Mouse (Mus musculus): ENCODE data around the gene Frat1. TPM values are rescaled to one million over a fixed set of nuclear protein-coding genes. Genes with fewer than 3 reads are reported as not detected.

Frat1 gene
- polyA plus RNA-seq, 1 experiment from 2014 or later: 31.4 TPM

Other genes with a start within 250 kb of the Frat1 start
- 3.9 and 4.6 TPM in 2 replicates for gene Gm340, start 247.6 kb upstream of the Frat1 start, polyA plus RNA-seq (2014; fragmentation: Nextera tagmentation; extraction: Ambion mirVana)
- gene Slit1, start 86.3 kb upstream of the Frat1 start, polyA plus RNA-seq (2014; fragmentation: Nextera tagmentation; extraction: Ambion mirVana): 38.5 and 53.5 TPM in 2 replicates
- gene Arhgap19, start 27.9 kb upstream of the Frat1 start, polyA plus RNA-seq (2014; fragmentation: Nextera tagmentation; extraction: Ambion mirVana): 3.6 and 5.9 TPM in 2 replicates
- gene Frat2, start 18.2 kb downstream of the Frat1 start, polyA plus RNA-seq (2014; fragmentation: Nextera tagmentation; extraction: Ambion mirVana): 5.4 and 12.0 TPM in 2 replicates
- gene Rrp12, start 66.2 kb downstream of the Frat1 start, polyA plus RNA-seq (2014; fragmentation: Nextera tagmentation; extraction: Ambion mirVana): 10.7 and 14.7 TPM in 2 replicates
- gene Pgam1, start 82.0 kb downstream of the Frat1 start, polyA plus RNA-seq (2014; fragmentation: Nextera tagmentation; extraction: Ambion mirVana): 521 and 528 TPM in 2 replicates
- gene Exosc1, start 103.5 kb downstream of the Frat1 start, polyA plus RNA-seq (2014; fragmentation: Nextera tagmentation; extraction: Ambion mirVana): 60.7 and 69.2 TPM in 2 replicates
- gene Zdhhc16, start 103.5 kb downstream of the Frat1 start, polyA plus RNA-seq (2014; fragmentation: Nextera tagmentation; extraction: Ambion mirVana): 67.7 and 72.7 TPM in 2 replicates
- gene Mms19, start 151.2 kb downstream of the Frat1 start, polyA plus RNA-seq (2014; fragmentation: Nextera tagmentation; extraction: Ambion mirVana): 33.7 and 34.8 TPM in 2 replicates
- 8.2 and 9.9 TPM in 2 replicates for gene Ubtd1, start 151.8 kb downstream of the Frat1 start, polyA plus RNA-seq (2014; fragmentation: Nextera tagmentation; extraction: Ambion mirVana)
- gene Ankrd2, start 206.0 kb downstream of the Frat1 start, polyA plus RNA-seq (2014; fragmentation: Nextera tagmentation; extraction: Ambion mirVana): 0.73 and 0.80 TPM in 2 replicates
- 1.3 and 1.7 TPM in 2 replicates for gene Hoga1, start 215.6 kb downstream of the Frat1 start, polyA plus RNA-seq (2014; fragmentation: Nextera tagmentation; extraction: Ambion mirVana)
- gene 4933411K16Rik, start 222.3 kb downstream of the Frat1 start, polyA plus RNA-seq (2014; fragmentation: Nextera tagmentation; extraction: Ambion mirVana): 0.15 TPM in 1 of 2 replicates, not detected in the other